Mouse (Mus musculus) erythroblast, embryonic 14.5 days (primary cell): ENCODE data around the gene Vasn. TPM values are rescaled to one million over a fixed set of nuclear protein-coding genes. Genes with fewer than 3 reads are reported as not detected.

Source experiments
- H3K27me3 ChIP-seq: 2 replicates; pipeline ENCODE4 v1.6.1; 2012; ENCODE audit warnings: inconsistent platforms; ENCODE audit not compliant: control insufficient read depth
- H3K36me3 ChIP-seq: 2 replicates; pipeline ENCODE4 v1.6.1; 2012; ENCODE audit warnings: mild to moderate bottlenecking, inconsistent platforms; ENCODE audit not compliant: control insufficient read depth
- H3K4me1 ChIP-seq: 2 replicates; pipeline ENCODE4 v1.6.1; 2012; ENCODE audit warnings: inconsistent platforms; ENCODE audit not compliant: control insufficient read depth
- H3K4me3 ChIP-seq: replicated peaks from 2 replicates; pipeline ENCODE3; 2012; ENCODE audit warnings: moderate library complexity, mild to moderate bottlenecking, inconsistent platforms
- H3K9me3 ChIP-seq: 2 replicates; pipeline ENCODE4 v1.6.1; 2012; ENCODE audit warnings: low read length, inconsistent platforms, mixed read lengths; ENCODE audit not compliant: control insufficient read depth
- GATA1 ChIP-seq: IDR thresholded peaks from 2 replicates; pipeline ENCODE4 v1.6.1; 2012; ENCODE audit warnings: low read length, inconsistent platforms, mixed read lengths
- TAL1 ChIP-seq: IDR thresholded peaks from 3 replicates; pipeline ENCODE4 v1.6.1; 2012; ENCODE audit warnings: low read length, inconsistent platforms, mixed read lengths
- polyA plus RNA-seq: library from polyadenylated mRNA; stranded (reverse); fragments of >175 nt; gene quantifications from 2 replicates; pipeline ENCODE4 v1.2.3, GENCODE M21; 2012

Vasn gene
- polyA plus RNA-seq, 1 experiment = 0.01 TPM

GRCm38 (mm10) chr16:4638891-4639390 is 800 bp upstream of the Vasn start:
- H3K36me3 ChIP-seq = peaks cover 22% of the 10 kb centered on the region

GRCm38 (mm10) chr16:4640267-4641005 is 695 bp downstream of the Vasn start:
- Histone ChIP-seq H3K36me3 (peaks cover 16% of the 10 kb centered on the region), H3K27me3 (no peaks in the 10 kb centered on the region), H3K4me3 (peak overlapping the region; percentile 67), H3K4me1 (peaks cover 49% of the 10 kb centered on the region), H3K9me3 (no peaks in the 10 kb centered on the region)
- TF ChIP-seq TAL1 = no peak
- TF ChIP-seq GATA1 = no peak

More at GRCm38 (mm10) chr16:4638891-4639390, 800 bp upstream of the Vasn start:
- Histone ChIP-seq H3K27me3 (no peaks in the 10 kb centered on the region), H3K4me1 (peaks cover 50% of the 10 kb centered on the region), H3K9me3 (no peaks in the 10 kb centered on the region), H3K4me3 (no peak overlapping the region)
- TF ChIP-seq GATA1 (no peak), TAL1 (no peak)

DNA sequence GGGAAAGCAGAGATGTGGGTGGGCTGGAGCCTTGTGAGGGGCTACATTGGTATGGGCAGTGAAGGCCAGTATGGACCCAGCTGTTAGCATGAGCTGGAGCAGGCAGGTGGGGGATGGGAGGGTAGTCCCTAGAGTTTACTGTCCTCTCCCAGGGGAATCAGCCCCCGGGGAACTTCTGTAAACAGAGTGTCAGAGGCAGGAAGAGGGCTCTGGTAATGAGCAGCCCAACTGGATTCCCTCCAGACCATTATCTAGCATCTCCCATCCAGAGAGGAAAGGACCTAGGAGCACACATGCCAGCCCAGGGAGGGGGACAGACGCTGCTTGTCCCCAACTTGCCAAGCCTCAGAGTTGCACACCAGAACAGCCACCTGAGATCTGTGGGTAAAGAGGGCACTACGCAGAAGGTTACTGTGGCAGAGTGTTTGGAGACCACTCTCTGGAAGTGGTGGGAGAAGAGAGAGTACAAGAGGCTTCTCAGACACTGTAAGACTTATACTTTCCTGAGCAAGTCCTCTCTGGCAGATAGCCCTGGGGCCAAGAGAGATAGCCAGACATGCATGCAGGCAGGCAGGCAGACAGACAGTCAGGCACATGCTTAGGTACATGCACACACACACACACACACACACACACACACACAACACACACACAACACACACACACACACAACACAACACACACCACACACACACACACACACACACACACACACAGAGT is 1.5 kb downstream of the Vasn start:
- no peaks in the 10 kb centered on the region for H3K9me3 ChIP-seq
- peaks cover 41% of the 10 kb centered on the region for H3K4me1 ChIP-seq
- no peaks in the 10 kb centered on the region for H3K27me3 ChIP-seq
- TF ChIP-seq GATA1 (no peak), TAL1 (no peak)
- peaks cover 16% of the 10 kb centered on the region for H3K36me3 ChIP-seq
- H3K4me3 ChIP-seq = no peak overlapping the region

DNA sequence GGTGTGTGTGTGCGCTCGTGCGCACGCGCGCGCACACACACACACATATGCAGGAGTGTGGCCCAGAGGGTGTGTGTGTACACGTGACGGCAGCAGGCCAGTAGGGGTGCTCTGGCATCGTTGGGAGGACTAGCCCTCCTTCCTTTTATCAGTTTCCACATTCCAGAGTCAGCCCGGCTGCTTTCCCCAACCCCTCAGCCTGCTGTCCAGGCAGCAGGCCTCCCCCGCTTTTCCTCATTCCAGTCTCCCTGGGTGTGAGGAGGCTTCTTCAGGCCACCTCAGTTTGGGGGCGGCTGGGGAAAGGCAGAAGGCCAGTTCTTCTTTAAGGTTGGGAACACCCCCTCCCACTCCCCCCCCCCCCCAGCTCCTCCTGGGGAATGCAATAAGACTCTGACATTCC is 2.4 kb downstream of the Vasn start:
- Histone ChIP-seq H3K36me3 (peaks cover 19% of the 10 kb centered on the region), H3K4me1 (peaks cover 31% of the 10 kb centered on the region)
- TF ChIP-seq TAL1 (no peak), GATA1 (no peak)

GRCm38 (mm10) chr16:4642937-4643336 is 3.2 kb downstream of the Vasn start:
- H3K36me3 ChIP-seq = peaks cover 17% of the 10 kb centered on the region

More for the DNA sequence above, 2.4 kb downstream of the Vasn start:
- H3K9me3 ChIP-seq = no peaks in the 10 kb centered on the region
- no peak overlapping the region for H3K4me3 ChIP-seq
- H3K27me3 ChIP-seq = no peaks in the 10 kb centered on the region

GRCm38 (mm10) chr16:4643670-4644419 is 4.1 kb downstream of the Vasn start:
- Histone ChIP-seq H3K27me3 (no peaks in the 10 kb centered on the region), H3K36me3 (peaks cover 23% of the 10 kb centered on the region; the same call in 1 of the 2 replicates), H3K9me3 (no peaks in the 10 kb centered on the region), H3K4me3 (no peak overlapping the region), H3K4me1 (peaks cover 25% of the 10 kb centered on the region)
- TF ChIP-seq TAL1 (no peak), GATA1 (no peak)

More at GRCm38 (mm10) chr16:4642937-4643336, 3.2 kb downstream of the Vasn start:
- Histone ChIP-seq H3K4me3 (no peak overlapping the region), H3K4me1 (peaks cover 27% of the 10 kb centered on the region), H3K9me3 (no peaks in the 10 kb centered on the region), H3K27me3 (no peaks in the 10 kb centered on the region)
- no peak for TF ChIP-seq GATA1
- TF ChIP-seq TAL1 = no peak

GRCm38 (mm10) chr16:4645867-4646266 is 6.1 kb downstream of the Vasn start:
- H3K9me3 ChIP-seq = no peaks in the 10 kb centered on the region
- no peak overlapping the region for H3K4me3 ChIP-seq
- H3K4me1 ChIP-seq = peaks cover 6% of the 10 kb centered on the region
- TF ChIP-seq GATA1 (no peak), TAL1 (no peak)
- H3K36me3 ChIP-seq = peaks cover 38% of the 10 kb centered on the region
- H3K27me3 ChIP-seq = no peaks in the 10 kb centered on the region

DNA sequence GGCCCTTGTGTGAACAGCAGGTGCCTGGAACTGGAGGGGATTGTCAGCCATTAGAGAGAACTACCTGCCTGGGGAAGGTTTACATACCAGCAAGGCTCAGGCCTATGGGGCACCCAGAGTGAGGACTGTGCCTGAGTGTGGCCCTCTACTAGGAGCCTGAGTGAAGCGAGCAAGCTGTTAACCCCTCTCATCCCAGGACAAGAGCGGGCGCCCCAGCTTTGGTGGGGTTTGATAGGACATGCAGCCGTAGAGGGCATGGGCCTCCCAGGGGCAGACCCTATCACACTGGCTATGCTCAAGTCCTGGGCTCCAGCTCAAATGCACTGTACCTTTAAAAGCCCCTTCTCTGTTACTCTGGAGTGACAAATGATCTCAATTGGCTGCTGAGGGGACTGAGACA is 7.1 kb downstream of the Vasn start:
- TF ChIP-seq GATA1 (no peak), TAL1 (no peak)
- Histone ChIP-seq H3K4me1 (no peaks in the 10 kb centered on the region; the same call in 1 of the 2 replicates), H3K9me3 (no peaks in the 10 kb centered on the region), H3K36me3 (peaks cover 43% of the 10 kb centered on the region), H3K27me3 (no peaks in the 10 kb centered on the region), H3K4me3 (no peak overlapping the region)

- H3K4me1 ChIP-seq = no peaks in the 10 kb centered on the region
- H3K27me3 ChIP-seq = no peaks in the 10 kb centered on the region
- TF ChIP-seq GATA1 = no peak
- TF ChIP-seq TAL1 = no peak
- H3K36me3 ChIP-seq = peaks cover 52% of the 10 kb centered on the region
- no peak overlapping the region for H3K4me3 ChIP-seq
- no peaks in the 10 kb centered on the region for H3K9me3 ChIP-seq
These were observed 8.0 kb downstream of the Vasn start for GRCm38 (mm10) chr16:4647651-4648141.
